Mouse (Mus musculus) megakaryocyte, embryonic 14.5 days (primary cell): ENCODE measurements around the gene Dnajc2. TPM values are rescaled to one million over a fixed set of nuclear protein-coding genes. Genes with fewer than 3 reads are reported as not detected.
"Not testable (repeated sequence)": the region's sequence is repeated elsewhere in the genome, so short reads cannot be mapped to it uniquely, and the experiment has no call there.

Experiments
- H3K27me3 ChIP-seq: replicated peaks from 2 replicates; pipeline ENCODE3; 2012; ENCODE audit warnings: inconsistent platforms
- H3K36me3 ChIP-seq: replicated peaks from 2 replicates; pipeline ENCODE3; 2012; ENCODE audit warnings: low read length, inconsistent platforms, mixed read lengths
- H3K4me1 ChIP-seq: 2 replicates; pipeline ENCODE4 v1.6.1; 2012; ENCODE audit warnings: inconsistent platforms
- H3K4me3 ChIP-seq: replicated peaks from 2 replicates; pipeline ENCODE3; 2012; ENCODE audit warnings: moderate library complexity, mild to moderate bottlenecking, inconsistent platforms
- H3K9me3 ChIP-seq: 2 replicates; pipeline ENCODE4 v1.6.1; 2012; ENCODE audit warnings: inconsistent platforms
- FLI1 ChIP-seq: IDR thresholded peaks from 2 replicates; pipeline ENCODE4 v1.6.1; 2012; ENCODE audit warnings: low read length, inconsistent platforms, mixed read lengths
- GATA1 ChIP-seq: IDR thresholded peaks from 3 replicates; pipeline ENCODE4 v1.6.1; 2012; ENCODE audit warnings: mixed read lengths, low read length, inconsistent platforms, borderline replicate concordance
- polyA plus RNA-seq: library from polyadenylated mRNA; stranded (reverse); fragments of >175 nt; gene quantifications from 2 replicates; pipeline ENCODE4 v1.2.3, GENCODE M21; 2012; ENCODE audit warnings: low replicate concordance; ENCODE audit not compliant: insufficient read depth

The Dnajc2 gene
- polyA plus RNA-seq, 1 experiment, result 26.1 TPM

DNA sequence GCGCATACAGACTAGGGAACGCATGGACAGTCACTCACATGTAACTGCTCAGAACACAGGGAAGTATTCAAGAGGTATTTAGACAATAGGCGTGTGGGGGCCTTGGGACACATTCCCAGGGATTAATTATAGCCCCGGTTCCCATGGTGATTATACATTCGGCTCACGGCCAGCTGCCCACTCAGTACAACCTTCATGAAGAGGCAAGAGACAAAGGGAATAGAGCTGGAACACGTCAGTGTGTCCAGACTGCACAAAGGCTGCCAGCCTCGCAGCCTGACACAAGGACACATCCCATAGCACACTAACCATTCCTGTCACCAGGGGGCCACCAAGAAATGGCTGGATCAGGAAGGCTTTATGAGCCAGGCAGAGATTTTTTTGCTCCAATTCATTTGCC is 52.1 kb downstream of the Dnajc2 start:
- TF ChIP-seq FLI1 (no peak), GATA1 (no peak)

DNA sequence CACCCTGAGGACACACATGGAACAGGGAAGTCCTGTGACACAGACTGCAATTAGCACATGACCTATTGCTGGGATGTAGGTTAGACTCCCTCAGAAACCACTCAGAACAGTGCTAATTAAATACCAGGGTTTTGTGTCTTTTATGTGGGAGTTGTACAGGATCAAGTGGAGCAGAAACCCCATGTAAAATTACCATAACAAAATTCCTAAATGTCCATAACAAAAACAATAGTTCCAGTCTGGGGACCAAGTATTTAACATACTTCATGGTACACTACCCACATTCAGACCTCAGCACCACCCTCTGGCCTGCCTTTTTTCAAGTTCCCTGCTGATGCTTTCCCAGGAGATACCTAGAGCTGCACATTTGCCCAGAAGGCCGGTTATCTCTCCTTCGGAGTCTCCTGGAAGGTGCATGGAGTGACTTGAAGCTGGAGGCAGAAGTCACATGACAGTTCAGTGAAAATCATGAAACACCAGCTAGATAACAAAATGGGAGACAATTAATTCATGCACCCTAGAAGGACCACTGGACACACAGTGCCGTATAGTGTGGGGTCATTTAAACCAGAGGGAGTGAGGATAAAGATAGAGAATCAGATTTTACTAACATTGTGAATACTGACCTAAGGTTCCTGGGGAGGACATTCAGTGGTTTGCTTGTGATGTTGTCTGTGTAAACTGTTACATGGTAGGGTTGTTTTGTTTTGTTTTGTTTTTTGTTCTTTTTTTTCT is 52.7 kb downstream of the Dnajc2 start:
- Histone ChIP-seq H3K36me3 (no peaks in the 10 kb centered on the region), H3K4me3 (no peak overlapping the region), H3K27me3 (no peaks in the 10 kb centered on the region), H3K4me1 (peaks cover 25% of the 10 kb centered on the region), H3K9me3 (no peaks in the 10 kb centered on the region)
- no peak for TF ChIP-seq GATA1
- no peak for TF ChIP-seq FLI1

More for the DNA sequence above, 52.1 kb downstream of the Dnajc2 start:
- Histone ChIP-seq H3K27me3 (no peaks in the 10 kb centered on the region), H3K4me3 (no peak overlapping the region), H3K4me1 (peaks cover 29% of the 10 kb centered on the region), H3K9me3 (no peaks in the 10 kb centered on the region), H3K36me3 (no peaks in the 10 kb centered on the region)

DNA sequence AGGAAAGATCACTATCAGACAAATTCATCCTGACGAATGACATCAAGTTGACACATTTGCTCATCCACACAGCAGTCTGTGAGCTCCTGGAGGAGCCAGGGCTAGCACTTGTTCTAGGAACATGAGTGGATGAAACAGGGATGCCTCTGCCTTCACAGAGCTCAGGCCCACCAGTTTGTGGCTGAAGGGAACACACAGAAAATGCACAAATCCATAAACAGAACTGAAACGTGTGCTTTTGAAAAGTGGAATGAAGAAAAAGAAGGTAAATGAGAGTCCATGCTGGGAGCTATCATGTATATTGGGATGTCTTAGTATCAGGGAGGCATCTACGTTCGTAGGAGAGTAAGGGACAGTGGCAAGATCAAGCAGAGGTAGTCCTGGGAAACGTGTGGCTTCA is 55.9 kb downstream of the Dnajc2 start:
- Histone ChIP-seq H3K36me3 (no peaks in the 10 kb centered on the region), H3K4me3 (no peak overlapping the region), H3K27me3 (peaks cover 4% of the 10 kb centered on the region), H3K4me1 (peaks cover 11% of the 10 kb centered on the region; the same call in 1 of the 2 replicates), H3K9me3 (no peaks in the 10 kb centered on the region)
- no peak for TF ChIP-seq GATA1

DNA sequence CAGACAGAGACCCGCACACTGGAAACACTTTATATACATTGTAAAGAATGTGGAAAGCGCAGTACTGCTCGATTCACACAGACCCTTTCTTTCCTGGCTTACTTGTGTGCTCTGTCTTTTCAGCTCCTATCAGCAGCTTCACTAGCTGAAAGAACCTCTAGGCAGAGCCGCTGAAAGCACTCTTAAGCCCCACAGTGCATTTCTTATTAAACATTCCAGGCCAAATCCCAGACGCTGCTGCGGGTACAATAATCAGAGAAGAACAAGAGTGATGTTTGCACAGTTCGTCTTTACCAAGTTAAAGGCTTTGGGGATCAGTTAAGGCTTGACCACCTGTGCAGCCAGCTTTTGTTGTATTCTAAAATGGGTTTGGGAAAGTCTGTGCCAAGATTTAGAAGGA is 60.2 kb downstream of the Dnajc2 start:
- Histone ChIP-seq H3K4me1 (no peaks in the 10 kb centered on the region), H3K27me3 (peaks cover 7% of the 10 kb centered on the region), H3K4me3 (no peak overlapping the region), H3K9me3 (no peaks in the 10 kb centered on the region), H3K36me3 (no peaks in the 10 kb centered on the region)
- TF ChIP-seq FLI1, result no peak
- TF ChIP-seq GATA1, result no peak

DNA sequence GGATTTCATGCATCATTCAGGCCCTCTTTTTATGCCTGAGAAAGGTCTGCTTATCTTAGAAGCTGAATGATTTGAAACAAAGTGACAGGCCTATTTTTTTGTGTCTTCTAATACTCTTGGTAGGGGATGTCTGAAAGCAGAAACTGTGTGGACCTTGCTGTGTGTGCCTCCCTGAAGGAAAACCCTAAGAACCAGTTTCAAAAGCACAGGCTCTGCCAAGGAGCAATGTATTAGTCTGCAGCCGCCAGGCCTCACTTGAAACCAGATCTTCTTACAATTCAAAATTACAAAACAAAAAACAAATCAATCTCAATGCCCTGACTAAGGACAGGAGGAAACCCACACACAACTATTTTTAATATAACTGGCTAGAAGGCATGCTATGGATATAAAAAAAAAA is 60.6 kb downstream of the Dnajc2 start:
- TF ChIP-seq FLI1 (no peak), GATA1 (no peak)
- peaks cover 7% of the 10 kb centered on the region for H3K27me3 ChIP-seq
- H3K4me1 ChIP-seq, result no peaks in the 10 kb centered on the region
- H3K9me3 ChIP-seq, result no peaks in the 10 kb centered on the region
- no peaks in the 10 kb centered on the region for H3K36me3 ChIP-seq
- no peak overlapping the region for H3K4me3 ChIP-seq

DNA sequence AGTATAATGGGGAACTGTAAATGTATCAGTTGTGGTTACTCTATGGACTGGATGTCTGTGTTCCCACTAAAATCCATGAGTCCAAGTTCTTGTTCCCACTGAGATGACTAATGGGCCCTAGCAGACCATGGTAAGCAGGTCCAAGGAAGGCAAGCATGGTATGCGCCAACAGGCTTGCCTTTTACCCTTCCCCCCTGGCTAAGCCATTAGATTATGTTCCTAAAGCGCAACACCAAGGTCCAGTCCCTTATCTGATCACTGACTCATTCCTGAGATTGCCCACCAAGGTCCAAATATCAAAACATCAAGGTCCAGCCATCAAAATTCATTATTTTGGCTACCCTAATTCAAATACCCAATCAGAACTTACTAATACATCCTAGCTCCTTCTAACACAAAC is 65.8 kb downstream of the Dnajc2 start:
- Histone ChIP-seq H3K4me1 (no peaks in the 10 kb centered on the region), H3K36me3 (no peaks in the 10 kb centered on the region), H3K27me3 (peaks cover 5% of the 10 kb centered on the region), H3K4me3 (no peak overlapping the region), H3K9me3 (peaks cover 4% of the 10 kb centered on the region)
- no peak for TF ChIP-seq GATA1
- no peak for TF ChIP-seq FLI1

DNA sequence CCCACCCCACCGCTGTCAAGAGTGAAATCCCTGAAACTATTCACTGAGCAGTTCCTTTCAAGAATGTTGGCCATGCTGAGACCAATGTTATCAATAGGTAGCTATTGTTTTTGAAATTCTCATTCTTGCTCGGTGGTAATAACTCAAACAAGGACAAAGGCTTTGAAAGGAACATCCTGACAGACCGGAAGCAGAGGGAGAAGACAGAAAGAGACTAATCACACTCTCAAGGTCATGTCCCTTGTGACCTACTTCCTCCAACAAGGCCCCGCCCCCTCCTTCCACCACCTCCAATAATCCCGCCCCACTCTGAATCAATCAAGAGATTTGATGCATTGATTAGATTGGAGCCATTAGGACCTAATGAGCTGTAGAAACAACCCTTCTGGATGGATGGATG is 66.5 kb downstream of the Dnajc2 start:
- TF ChIP-seq FLI1, result no peak
- no peak for TF ChIP-seq GATA1
- H3K4me3 ChIP-seq, result no peak overlapping the region
- H3K9me3 ChIP-seq, result peaks cover 4% of the 10 kb centered on the region
- H3K4me1 ChIP-seq, result peaks cover 4% of the 10 kb centered on the region; the same call in 1 of the 2 replicates
- no peaks in the 10 kb centered on the region for H3K36me3 ChIP-seq
- H3K27me3 ChIP-seq, result peaks cover 5% of the 10 kb centered on the region

DNA sequence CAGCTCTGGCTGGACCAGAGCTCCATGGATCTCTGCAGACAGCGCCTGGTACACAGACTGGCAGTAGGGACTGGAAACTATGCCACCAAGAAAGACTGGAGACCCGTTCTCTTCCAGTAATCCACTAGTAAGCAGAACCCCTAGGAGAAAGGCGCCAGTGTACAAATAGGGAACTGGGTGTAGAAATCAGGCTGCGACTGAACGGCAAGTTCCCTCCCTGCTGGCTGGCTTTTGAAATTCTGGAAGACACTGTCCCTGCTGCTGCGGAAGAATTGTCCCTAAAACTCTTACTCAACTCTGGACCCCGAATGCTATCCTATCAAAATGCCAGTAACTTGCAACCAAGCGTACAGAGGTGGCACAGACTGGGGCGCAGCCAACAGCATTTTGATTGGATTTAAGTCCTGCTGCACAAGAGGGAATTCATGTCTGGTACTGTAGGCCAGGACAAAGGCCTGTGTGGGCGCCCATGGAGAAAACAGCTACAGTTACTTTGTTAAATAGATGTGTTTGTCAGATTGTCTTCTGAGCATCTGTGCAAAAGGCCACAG is 67.8 kb downstream of the Dnajc2 start:
- no peak for TF ChIP-seq GATA1
- no peak for TF ChIP-seq FLI1

DNA sequence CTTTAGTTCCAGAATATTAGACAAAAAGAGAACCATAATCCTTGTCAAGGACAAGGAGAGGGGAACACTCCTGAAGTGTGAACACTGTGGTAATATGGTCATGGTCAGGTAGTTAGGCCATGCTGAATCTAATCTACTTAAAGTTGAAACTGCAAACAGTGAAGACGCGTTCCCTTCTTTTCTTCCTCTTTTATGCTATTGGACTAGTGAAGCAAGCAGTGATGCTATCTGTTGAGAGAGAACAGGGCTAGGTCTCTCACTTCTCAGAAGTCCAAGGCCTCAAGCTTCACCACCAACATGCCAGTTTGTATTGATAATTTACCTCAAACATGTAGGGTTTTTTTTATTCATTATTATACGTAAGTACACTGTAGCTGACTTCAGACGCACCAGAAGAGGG is 70.6 kb downstream of the Dnajc2 start:
- H3K4me1 ChIP-seq, result peaks cover 4% of the 10 kb centered on the region; the same call in 1 of the 2 replicates
- H3K36me3 ChIP-seq, result no peaks in the 10 kb centered on the region
- peaks cover 10% of the 10 kb centered on the region for H3K27me3 ChIP-seq
- peaks cover 7% of the 10 kb centered on the region for H3K9me3 ChIP-seq
- no peak for TF ChIP-seq FLI1
- TF ChIP-seq GATA1, result no peak
- no peak overlapping the region for H3K4me3 ChIP-seq

More for the DNA sequence above, 67.8 kb downstream of the Dnajc2 start:
- peaks cover 6% of the 10 kb centered on the region for H3K27me3 ChIP-seq
- no peak overlapping the region for H3K4me3 ChIP-seq
- peaks cover 4% of the 10 kb centered on the region; the same call in 1 of the 2 replicates for H3K4me1 ChIP-seq
- peaks cover 6% of the 10 kb centered on the region for H3K9me3 ChIP-seq
- no peaks in the 10 kb centered on the region for H3K36me3 ChIP-seq

DNA sequence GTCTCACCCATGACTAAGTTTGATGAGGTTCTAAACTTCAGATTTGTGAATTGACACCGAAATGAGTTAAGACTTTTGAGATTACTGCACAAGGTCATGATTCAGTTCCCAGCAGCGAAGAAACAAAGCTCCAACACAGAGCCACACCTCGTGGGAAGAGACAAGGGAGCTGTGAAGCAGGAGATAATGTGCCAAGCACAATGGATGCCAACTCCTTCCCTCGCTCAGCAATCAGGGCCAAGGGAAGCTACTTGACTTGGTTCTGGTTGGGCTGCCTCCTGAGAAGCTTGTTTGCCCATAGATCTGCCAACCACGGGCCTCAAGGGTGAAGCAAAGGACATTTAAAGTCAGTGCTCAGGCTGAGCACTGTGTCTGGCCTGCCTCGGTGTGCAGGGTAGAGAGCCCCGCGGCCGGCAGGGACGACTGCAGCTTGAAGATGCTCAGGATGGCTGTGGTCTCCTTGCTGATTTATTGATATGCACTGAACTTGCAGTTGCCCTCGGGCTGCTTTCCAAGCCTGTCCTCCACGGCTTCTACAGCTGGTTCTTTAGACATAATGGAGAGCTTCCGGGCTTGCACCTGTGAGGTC is 72.8 kb downstream of the Dnajc2 start:
- Histone ChIP-seq H3K36me3 (no peaks in the 10 kb centered on the region), H3K9me3 (peaks cover 11% of the 10 kb centered on the region), H3K4me1 (peaks cover 4% of the 10 kb centered on the region; the same call in 1 of the 2 replicates), H3K27me3 (peaks cover 8% of the 10 kb centered on the region), H3K4me3 (no peak overlapping the region)
- TF ChIP-seq GATA1, result no peak
- no peak for TF ChIP-seq FLI1

DNA sequence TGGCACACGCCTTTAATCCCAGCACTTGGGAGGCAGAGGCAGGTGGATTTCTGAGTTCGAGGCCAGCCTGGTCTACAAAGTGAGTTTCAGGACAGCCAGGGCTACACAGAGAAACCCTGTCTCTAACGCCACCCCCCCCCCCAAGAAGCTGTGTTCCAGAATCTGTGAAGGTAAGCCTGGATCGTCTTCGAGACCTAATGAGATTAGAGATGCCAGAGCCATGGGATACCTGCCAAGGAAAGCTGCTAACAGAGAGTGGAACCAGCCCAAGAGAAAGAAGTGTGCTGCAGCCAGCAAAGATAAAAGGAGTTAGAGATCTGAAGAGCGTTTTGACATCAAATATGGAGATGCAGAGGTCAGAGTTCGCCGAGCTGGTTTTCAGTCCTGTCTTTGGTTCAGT is 77.0 kb downstream of the Dnajc2 start:
- not testable (repeated sequence) for H3K4me1 ChIP-seq, H3K27me3 ChIP-seq, H3K4me3 ChIP-seq, H3K36me3 ChIP-seq
- peaks cover 11% of the 10 kb centered on the region for H3K9me3 ChIP-seq

Other genes with a start within 250 kb of the Dnajc2 start
- not detected in 2 replicates for gene Lrrc17, start 241.7 kb downstream of the Dnajc2 start, polyA plus RNA-seq
- gene Fbxl13, start 139.6 kb downstream of the Dnajc2 start, polyA plus RNA-seq, result not detected in 2 replicates
- gene Armc10, start 139.4 kb downstream of the Dnajc2 start, polyA plus RNA-seq, result 17.2 and 24.5 TPM in 2 replicates
- 0.17 and 0.44 TPM in 2 replicates for gene Napepld, start 83.9 kb downstream of the Dnajc2 start, polyA plus RNA-seq
- gene Pmpcb, start 48.1 kb downstream of the Dnajc2 start, polyA plus RNA-seq, result 10.3 and 19.0 TPM in 2 replicates
- gene Psmc2, start within 50 bp of the Dnajc2 start, polyA plus RNA-seq, result 9.0 TPM in 1 of 2 replicates, not detected in the other
- gene Slc26a5, start 80.4 kb upstream of the Dnajc2 start, polyA plus RNA-seq, result not detected in 2 replicates